Mouse (Mus musculus): ENCODE measurements around the gene Etv5.

Gene Etv5

DNA sequence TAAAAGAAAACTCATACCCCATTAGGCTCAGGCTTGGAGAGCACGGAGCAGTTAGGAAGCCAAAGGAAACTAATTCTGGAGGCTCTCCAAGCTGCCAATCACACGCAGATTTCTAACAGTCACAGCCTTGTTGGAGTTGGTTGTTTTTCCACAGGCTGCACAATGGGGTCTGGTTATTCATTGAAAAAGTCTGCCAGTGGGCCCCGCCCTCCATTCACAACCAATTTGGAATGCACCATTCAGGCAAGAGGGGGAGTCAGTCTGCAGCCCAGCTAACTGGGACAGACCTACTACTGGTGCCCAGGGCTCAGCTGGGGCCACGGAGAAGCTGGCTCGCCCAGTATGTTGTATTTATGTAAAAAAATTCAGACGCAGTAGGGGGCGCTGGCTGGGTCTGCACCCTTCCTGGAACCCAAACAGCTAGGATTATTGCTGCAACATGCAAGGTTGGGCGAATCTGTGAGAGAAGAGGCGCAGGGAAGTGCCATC lies 10.6 kb downstream of the Etv5 start:
- peak; percentile 81 to 84 for DNase-seq

DNA sequence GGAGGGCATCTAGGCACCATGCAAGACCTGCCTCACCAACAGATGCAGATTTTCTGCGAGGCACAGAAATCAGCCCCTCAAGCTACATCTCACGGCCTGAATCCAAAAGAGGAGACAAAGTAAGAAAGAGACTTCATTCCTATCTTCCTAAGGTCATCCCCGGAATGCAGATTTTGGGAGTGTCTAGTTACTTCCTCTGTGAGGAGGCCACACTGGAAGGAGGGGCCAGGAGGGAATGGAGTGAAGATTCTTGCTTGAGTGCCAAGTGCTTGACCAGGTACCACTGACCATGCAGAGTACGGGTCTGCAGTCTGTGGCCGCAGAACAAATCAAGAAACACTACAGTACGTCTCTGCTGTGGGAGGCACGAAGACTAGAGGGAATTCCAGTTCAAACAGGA lies 12.7 kb downstream of the Etv5 start:
- DNase-seq: no peak

DNA sequence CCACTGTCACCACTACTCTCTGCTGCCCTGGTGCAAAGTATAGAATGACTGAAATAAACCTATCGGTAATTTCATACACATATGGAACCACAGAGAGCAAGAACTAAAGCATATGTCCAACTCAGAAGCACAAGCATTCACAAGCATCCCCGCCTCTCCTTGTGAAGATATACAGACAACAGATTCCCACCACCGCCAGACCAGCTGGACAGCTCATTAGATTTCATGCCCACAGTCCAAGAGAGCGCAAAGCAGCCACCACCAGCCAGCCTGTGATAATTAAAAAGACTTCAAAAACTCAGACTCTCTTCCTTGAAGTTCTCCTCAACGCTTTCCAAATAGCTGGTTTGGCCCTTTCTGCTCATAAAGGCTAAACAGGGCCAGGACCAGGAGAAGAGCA lies 17.3 kb downstream of the Etv5 start:
- DNase-seq: no peak

DNA sequence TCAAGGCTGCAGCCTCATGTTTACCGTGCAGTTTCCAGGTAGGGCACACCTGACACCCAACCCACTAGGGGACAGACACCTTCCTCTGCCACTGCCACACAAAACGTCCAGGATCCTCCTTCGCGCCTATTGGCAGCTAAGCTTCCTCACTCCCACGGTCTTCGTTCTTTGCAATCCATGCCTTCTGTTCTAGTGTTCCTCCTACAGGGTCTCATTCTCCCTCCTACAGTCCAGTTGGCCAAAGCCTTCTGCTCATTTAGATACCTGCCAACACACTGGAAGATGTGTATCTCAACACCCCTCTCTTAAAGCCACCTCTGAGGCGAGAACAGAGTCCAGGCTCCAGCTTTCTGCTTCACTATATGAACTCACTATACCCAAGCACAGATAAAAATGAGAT lies 21.6 kb downstream of the Etv5 start:
- DNase-seq: peak in 1 of 2 experiments; percentile 25

DNA sequence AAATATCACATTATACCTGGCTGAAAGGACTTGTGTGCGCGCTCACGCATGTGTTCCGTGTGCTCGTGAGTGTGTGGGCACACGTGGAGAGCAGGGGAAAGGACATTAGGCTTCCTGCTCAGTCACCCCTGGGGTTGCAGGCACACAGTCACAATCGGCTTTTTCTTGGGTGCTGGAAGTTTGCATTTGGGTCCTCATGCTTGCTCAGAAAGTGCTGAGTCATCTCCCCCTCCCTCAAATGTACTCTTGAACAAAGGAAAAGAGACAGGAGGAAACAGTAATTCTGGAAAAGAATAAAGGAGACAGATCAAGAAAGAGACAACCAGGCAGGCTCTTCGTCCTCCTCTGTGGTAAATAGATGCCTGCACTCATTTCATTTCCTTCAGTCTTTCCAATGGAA lies 22.5 kb downstream of the Etv5 start:
- no peak for DNase-seq

DNA sequence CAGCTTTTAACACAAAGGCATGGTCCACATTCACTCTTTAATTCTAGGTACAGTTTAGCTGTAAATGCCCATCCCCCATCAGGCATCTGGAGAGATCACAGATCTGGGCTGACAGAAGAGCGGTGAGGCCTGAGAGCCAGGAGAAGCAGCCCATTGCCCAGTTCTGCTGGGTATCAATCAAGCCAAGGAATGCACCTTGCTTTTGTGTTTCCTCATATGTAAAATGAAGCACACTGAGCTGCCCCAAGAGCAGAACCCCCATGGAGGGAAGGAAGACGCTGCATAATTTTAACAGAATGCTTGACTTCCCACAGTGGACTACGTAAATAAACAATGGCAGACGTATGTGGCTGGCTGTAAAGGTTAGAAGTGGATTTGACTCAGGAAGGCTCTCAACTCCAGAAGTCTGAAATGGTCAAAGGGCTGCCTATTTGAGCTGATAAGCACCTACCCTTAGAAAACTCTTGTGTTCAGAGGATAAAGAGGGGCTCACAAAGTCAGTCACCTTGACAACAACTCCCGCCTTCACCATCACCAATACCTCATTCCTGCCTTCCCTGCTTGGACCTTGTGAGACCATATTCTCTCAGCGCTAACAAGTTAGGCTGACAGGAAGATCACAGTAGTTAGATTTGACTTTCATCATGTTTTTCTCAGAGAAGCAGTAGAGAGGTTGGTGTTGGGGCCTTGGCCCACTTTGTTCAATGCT lies 23.2 kb downstream of the Etv5 start:
- DNase-seq: no peak

DNA sequence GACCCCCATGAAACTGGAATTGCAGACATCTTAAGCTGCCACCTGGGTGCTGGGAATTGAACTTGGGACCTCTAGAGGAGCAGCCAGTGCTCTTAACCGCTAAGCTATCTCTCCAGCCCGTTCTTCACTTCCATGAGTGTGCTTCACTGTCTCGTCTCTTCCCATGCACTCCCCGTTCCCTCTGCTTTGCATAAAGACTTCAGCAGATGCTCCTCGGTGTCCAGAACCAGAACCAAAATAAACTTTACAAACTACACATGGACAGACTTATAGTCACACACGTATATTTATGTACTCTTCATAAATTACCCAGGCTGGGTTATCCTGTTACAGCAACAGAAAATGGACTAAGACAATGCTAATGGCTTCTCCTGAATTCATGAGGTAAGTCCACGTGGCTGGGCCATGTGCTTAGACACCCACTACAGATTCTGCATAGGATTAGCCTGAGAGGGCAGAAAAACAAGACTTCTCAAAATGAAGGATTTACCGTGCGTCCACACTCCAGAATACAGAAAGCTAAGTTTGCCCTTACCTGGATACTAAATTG lies 25.2 kb downstream of the Etv5 start:
- DNase-seq: no peak

DNA sequence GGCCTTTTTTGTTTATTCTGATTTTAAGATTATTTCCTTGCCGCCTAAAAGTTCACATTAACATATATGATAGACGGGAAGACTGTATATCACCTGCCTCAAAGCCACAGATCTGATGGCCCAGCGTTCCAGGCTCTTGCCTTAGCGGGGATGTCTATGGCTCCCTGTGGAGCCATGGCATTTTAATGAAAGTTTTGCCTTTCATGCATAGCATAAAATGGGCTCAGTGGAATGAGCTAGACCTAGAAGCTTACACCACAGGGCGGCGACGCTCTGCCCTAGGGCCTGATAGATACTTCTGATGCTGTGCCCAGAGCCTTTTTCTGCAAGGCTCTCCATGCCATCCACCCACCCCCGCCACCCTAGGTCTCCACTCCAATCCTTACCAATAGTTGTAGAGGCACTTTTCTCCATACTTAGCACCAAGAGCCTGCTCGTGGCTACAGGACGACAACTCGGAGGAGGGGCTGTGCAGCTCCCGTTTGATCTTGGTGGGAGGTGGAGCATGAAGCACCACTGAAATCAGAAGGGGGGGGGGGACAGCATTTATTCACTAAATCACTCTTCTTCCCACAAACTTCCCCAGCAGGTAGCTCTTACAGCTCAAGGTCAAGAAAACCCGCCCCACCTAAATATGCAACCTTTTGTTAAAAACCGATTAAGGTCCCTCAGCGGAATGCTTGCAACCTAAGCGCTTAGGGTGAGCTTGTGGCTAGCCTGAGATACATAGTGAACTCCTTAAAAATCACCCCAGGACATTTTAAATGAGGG lies 26.9 kb downstream of the Etv5 start:
- DNase-seq: no peak

DNA sequence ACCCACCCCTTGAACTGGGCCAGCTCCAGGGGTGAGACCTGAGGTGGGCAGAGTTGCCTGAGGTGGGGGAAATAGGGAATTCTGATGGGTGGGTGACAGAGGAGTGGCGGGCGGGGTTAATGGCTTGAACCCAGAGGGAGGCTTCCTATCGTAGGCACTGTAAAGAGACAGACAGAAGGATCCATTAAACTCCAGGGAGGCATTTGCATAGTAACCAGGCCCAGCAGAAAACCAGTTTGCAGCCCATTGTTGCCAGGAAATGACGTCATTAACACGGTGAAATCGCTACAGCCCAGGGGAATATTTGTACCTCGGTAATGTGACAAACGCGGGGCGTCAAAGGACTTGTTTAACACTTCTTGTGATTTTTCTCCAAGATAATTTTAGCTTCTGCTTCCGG lies 27.8 kb downstream of the Etv5 start:
- no peak for DNase-seq

DNA sequence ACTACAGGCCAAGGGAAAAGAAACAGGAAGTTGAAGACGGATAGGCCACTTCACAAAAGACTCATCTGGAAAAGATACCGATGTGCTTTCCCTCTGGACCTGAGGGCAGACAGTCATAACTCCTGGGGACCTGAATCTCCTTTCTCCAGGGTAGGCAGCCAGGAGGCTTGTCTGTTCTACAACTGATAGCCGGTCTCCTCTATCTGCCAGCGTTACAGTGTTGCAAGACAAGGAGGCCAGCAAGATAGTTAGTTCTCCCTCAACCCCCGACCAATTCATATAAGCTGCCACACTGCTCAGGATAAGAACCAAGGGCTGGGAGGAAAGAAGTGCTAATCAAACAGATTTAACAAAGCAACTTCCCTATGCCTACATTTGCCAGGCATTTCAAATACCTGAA lies 29.5 kb downstream of the Etv5 start:
- no peak for DNase-seq

DNA sequence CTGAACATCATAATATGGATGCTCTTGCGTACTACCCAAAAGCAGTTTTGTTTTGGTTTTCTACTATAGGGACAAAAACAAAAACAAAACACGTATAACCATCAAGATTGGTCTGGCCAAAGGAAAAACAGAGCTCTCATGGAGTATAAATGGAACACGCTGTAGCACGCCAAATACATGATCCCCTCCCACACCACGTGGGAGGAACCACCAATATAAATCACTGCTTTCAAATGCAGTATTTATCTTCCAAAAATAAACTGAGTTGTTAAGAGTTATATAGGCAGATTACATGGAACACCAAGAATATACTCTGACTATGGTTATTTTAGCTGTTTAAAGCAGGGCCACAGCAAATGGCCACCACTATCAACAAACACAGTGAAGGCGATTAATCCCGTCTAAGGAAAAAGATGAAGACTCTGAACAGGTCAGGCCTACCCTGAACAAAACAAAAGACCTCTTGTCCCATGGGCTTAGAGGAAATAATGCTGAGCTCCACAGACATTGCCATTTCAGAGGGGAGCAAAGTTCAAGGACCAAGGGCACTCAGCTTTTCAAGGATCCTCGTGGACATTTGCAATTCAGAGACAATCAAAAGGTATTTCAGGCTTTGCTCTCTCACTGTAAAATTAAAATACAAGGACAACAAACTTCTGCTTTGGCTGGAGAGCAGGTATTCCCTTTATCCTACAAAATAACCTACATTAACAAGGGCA lies 30.7 kb downstream of the Etv5 start:
- DNase-seq: no peak

DNA sequence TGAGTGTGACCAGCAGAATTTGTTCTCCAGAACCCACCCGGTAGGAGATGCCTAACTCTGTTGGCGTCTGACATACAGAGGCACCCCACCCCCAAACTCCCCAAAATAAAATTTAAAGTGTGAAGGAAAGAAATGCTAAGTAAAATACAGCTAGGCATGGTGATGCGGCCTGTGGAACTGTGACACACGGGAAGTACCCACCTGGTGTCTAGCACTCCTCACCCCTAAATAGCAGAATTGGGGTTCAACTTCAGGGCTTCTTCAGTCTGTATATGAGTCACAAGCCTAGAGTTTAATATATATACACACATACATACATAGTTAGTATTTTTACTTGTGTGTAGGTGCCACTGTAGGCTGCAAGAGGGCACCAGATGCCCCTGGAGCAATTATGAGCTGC lies 32.8 kb downstream of the Etv5 start:
- no peak for DNase-seq

DNA sequence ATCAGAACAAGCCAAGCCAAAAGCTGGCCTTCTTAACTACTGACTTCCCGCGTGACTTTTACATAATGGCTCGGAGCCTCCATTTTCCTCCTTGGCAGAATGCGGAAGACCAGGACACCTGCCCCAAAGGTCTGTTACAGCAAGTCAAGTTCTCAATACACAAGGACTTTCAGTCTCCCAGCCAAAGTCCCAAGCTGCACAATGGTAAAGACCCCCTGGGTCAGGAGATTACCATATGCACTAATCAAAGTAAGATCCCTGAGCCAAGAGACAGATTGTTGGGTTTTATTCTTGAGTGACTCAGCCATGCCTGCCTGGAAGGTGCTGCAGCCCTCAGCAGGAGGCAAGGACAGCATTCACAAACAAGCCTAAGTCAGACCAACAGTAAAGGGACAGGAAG lies 33.5 kb downstream of the Etv5 start:
- DNase-seq: peak; percentile 77 to 79

DNA sequence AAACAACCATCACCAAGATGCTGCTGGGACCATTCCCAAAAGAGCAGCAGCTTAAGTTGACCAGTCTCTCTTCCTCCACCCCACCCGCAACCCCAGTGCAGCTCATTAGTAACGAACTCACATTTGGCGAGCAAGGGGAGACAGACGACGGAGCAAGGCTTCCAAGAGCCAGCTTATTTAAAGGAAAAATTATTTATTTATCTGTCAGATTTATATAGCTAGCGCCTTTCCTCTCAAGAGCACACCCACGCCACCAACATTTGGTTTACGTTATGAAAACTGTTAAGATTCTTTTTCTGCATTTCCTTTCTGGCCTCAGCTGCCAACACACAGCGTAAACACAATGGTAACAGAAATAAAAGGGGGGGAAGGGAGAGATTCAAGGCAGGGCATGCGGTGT lies 34.0 kb downstream of the Etv5 start:
- peak in 1 of 2 experiments; percentile 28 for DNase-seq

DNA sequence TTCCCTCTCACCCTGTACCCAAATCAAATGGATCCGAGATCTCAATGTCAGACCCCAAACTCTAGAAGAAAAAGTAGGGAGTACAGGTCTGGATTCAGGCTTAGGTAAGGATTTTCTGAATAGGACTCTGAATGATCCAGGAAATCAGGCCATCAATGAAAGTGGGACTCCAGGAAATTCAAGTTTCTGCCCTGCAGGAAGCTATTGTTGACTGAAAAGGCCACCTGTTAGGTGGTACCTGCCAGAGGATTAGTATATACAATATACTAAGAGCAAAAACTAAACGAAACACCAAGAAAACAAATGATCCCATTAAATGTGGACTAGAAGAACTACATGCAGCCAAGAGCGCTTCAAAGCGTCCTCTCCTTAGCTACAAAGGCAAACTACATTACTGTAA lies 35.8 kb downstream of the Etv5 start:
- no peak for DNase-seq

DNA sequence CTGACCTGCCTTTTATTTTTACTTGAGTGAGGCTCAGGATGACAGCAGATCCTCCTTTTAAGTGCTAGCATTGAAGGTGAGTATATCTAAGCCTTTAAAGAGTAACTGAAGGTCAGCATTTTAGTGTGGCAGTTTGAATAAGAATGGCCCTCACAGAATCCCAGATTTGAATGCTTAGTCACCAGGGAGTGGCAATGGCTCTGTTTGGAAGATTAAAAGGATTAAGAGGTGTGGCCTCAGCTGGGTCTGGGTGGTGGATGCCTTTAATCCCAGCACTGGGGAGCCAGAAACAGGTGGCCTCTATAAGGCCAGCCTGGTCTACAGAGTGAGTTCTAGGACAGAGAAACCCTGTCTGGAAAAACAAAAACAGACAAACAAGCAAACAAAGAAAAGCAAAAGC lies 36.9 kb downstream of the Etv5 start:
- DNase-seq: no peak

DNA sequence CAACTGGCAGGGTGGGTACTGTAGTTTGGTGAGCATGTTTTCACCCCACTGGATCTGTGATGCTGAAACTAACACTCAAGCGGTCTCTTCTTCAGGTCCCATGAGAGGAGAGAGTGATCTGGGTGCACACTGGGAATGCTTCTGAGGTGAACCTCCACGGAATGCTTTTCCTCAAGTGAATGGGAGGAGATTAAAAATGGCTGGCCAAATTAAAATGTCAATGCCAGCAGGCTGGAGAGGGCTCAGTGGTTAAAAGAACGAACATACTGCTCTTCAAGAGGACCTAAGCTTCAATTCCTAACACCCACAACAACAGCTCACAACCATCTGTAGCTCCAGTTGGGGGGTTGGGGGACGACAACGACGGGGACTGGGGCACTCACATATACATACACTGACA lies 39.3 kb downstream of the Etv5 start:
- DNase-seq: no peak

DNA sequence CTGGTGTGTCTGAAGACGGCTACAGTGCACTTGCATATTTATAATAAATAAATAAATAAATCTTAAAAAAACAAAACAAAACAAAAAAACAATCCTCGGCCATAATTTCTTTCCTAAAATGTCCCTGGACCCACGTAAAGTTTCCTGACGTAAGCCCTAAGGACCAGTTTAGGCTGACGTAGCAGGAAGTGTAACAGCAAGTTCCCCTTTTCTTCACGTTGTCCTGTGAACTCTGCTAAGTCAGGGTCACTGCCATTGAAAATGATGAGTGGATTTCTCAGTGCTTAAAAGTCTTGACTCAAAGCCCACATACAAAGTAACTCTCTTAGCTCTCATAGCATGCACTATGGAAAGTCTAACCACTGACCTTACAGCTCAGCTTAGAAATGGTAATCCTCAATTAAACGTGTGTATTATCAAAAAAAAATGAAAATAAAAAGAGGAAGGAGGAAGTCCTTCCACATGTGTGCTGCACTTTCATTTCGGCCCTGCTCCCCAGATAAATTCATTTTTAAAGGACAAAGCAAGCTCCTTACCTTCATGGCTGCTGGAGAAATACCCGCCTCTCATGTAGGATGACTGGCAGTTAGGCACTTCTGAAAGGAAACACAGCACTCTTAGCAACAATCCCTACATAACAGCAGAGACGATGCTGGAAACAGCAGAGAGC lies 40.6 kb downstream of the Etv5 start:
- no peak for DNase-seq

DNA sequence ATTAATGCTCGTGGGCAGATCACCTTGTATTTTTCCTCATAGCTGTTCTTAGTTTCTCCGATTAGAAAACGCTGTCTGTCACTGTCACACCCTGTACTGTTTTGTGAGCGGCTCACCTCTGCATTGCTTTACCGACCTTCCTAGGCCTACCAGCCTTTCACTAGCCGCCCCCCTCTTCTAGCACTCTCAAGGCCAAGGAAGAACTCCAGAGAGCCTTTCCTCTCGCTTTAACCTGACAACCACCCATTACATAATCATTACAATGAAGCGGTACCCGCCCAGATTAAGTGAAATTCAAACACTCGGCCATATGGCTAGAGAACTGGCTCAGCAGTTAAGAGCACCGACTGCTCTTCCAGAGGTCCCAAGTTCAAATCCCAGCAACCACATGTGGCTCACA lies 41.2 kb downstream of the Etv5 start:
- DNase-seq: no peak

DNA sequence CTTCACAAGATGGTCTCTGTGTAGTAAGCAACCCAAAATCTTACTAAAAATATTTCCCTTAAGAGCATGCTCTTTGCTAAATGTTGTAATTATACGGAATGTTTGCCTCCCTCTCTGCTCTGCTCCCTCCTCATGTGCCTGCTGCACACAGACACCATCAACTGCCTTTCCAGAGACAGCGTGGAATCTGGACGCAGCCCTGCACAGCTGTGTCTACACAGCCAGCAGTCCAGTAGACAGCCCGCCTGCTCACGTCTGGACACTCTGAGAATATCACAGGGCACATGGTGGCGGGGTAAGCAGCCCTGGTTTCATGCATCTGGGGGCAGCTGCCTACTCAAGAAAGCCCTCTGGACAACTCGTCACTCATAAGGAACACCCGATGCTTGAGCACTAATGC lies 43.1 kb downstream of the Etv5 start:
- DNase-seq: no peak

DNA sequence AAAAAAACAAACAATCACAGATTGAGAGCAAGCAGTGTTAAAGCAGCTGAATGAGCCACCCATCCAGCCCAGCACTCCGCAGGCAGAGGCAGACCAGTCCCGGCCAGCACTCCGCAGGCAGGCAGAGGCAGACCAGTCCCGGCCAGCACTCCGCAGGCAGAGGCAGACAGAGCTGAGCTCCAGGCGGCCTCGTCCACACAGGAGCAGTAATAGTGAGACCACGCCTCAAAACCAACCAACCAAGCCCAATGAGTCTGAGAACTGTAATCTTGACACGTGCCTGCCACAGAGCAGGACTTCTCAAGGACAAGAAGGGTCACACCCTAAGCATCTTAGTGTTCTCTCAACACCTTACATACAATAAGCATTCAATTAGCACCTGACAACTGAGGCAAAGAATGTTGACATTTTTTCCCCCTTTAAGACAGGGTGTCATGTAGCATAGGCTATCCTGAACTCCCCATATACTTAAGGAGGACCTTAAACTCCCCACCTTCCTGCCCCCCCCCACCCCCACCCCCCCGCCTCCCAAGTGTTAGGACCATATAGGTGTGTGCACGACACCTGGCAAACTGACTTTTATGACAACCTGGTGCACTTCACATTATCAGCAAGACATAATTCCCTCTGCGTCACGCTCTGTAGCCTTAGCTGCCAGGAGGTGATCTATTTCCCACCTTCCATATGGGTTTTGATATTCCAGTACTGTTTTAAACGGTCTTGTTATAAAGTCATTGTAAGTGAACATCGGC lies 44.2 kb downstream of the Etv5 start:
- no peak for DNase-seq

DNA sequence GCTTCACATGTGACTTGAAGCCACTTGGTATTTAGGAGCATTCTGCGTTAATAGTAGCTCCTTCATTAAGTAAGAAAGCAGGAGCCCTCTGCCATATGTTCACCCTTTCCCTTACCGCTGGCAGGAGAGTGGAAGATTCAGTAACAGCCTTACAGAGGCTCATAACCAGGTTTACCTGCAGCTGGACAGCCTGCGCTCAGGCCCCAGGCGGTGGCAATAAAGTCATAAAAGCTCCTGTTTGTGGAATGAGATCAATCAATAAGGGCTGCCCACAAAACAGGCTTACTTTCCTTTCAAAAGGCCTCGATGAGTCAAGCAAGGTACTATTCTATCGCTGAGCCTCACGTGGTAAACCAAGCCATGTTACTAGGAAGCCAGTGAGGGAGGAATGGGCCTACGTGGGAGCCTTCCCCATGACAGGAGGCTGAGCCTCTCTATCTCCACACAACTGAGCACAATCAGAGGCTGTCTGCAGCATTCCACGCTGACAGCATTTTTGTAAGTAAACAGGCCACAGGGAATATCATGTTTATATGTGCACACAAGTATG lies 49.1 kb downstream of the Etv5 start:
- DNase-seq: no peak
